Mouse (Mus musculus) retina, embryonic 14.5 days (tissue): ENCODE measurements at regions not wholly inside any gene's neighbourhood (a gene's known extent, or its start where the extent isn't known, plus 50 kb on each side); places are given as distances from the start of the nearest gene placed in this dataset.

Source experiments
- DNase-seq: peaks from one replicate; pipeline ENCODE4 v3.0.0-alpha.2; 2015; ENCODE audit warnings: low spot score

DNA sequence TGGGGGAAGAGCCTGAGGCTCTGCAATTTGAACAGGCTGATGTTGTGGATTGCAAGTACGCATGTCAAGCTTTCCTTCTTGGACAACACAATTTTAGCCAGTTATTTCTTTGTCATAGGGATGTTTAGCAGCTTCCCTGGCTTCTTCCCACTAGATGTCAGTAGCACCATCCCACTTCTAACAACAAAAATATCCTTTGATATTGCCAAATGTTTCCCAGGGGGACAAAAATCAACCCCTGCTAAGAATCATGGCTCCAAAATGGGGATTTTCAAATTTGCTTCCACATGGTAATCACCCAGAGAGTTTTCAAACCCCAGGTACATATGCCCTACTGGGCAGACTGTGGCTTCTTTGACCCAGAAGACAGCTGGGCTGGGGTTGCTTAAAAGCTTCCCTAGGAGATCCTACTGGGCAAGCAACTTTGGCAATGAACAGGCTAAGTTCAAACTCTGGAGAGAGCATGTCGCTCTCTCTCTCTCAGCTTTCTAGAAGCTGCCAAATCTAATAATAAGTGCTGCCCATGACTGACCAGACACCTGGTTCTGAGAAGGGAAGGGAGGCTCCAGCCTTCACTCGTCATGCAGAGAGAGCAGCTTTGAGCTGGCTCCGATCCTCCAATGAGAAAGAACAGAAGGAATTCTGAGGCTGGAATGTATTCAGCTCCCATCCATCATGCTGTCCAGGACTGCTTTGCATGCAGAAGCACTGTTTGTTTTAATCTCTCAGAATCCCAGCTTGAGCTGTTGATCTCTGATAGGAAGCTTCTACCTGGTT lies 157.2 kb upstream of the Ghitm start:
- DNase-seq: no peak

DNA sequence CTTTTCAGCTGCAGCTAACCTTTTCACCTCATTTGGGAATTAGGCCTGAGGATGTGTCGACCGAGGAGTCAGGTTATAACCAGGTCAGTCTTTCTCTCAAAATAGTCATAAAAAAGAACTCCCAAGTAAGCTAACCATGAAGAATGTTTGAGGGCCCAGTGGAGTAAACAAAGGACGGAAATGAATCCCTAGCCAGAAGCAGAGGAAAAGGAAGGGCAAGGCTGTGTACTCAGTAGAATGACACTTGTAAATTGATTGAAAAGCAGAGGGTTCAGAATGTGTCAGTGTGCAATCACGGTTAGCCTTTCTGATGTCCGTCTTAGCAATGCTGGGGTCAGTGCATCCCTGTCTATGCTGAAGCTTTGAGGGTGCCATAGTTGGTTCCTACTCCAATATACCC lies 149.3 kb upstream of the Ghitm start:
- no peak for DNase-seq

GRCm38 (mm10) chr14:37279356-37279755 lies 144.3 kb upstream of the Ghitm start:
- no peak for DNase-seq

DNA sequence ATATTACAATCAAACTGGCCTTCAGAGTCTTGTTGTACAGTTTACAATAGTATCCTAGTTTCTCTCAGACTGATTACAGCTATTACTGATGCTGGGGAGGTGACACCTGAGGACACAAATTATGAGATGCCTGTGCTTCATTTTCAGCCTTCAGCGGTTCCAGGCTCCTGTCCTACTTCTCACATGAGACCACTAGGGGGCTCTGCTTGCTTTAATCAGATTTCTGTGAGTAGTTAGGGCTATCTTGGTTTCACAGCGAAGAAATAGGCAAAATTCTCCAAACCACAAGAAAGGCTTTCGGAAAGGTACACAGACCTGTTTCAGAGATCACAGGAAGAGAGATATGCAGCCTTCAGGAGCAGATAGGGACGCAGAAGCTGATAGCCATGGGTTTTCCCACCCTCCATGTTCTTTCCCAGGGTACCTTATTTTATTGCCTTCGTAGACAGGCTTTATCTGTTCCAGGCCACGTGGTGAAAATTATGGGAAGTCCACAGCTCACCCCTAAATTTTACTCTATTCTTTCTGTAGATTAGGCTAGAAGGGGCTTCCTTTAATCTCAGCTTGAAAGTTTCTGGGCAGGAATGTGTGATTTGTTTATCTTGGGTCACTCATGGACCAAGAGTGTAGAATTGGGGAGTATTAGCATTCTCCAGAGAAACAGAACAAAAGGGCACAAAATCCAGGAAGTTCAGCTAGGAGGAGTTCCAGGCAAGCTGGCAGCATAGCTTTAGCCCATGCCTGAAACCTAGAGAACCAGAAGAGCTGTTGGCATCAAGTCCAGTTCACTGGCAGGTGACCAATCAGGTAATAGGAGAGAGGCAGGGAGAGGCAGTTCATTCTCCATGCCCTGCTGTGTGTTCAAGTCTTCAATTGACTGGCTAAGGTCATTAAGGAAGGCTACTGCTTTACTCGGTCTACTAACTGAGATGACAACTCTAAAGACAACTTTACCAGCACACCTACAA lies 141.9 kb upstream of the Ghitm start:
- DNase-seq: peak; percentile 74

DNA sequence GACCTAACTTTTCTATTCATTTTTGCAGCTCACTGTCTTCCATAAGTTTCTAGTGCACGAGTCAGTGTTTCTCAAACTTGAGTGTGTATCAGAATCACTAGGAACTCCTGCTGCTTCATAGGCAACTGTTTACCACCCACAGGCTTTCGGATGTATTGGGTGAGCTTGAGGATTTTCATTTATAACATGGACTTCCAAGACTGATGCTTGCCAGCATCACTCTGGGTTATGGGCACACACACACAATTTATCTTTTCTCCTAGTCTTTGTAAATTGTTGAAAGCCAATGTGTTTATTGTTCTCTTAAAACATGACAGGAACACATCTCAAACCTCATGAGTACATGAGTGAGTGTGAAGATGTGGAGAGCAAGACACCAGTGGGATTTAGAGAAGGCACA lies 137.0 kb upstream of the Ghitm start:
- no peak for DNase-seq

DNA sequence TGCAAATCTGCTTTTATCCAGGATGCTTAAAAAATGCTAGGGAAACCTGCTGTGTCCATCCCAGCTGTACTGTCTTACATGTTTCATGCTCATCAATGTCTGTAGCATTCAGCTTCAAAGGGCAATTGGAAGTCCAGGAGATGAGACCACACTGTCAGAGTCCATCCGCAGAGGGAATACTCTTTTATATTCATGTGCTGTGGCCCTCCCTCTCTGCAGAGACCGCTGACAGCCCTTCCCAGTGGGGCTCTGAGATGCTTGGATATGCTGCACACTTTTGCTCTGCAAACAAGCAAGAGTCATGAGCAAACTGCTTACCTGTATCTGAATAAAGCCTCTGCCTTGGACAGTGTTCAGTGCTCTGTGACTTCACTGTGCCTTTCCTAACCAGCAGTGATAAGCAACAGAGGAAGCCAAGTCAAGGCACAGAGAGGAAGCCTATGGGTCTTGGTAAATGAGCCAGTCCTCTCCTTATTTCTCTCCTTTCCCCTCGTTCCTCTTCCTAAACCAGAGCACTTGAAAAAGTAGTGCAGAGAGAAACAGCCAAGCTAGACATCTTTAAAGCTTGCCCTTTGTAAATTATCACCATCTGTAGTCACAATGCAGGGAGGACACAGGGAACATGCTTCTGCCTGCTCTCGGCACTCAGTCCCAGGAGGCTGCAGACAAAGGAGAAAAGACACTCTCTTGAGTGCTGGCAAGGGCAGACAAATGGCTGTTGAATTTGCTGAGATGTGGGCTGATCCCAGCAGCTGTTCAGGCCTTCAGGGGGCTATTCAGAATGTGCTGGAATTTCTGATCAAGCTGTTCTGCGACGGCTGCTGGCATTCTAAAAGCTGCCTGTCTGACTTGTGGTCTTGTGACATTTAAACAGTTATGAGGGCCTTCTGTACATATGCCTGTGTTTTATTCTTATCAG lies 136.2 kb upstream of the Ghitm start:
- DNase-seq: peak; percentile 41

DNA sequence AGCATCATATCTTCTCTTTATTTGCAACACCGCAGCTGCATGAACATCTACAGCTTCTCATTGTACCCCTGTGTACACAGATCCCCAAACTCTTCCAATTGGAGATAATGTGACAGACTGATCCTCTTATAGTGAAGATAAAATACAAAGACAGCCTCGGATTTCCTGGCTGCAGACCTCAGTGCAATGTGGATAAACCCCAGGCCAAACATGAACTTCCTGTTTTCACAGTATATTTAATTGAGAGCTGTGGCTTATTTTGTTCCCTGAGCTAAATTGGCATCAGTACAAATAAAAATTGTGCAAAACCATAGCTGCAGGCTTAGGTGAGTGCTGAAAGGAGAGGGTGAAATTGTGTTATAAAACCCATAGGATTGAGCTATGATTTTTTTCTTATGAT lies 134.8 kb upstream of the Ghitm start:
- no peak for DNase-seq

DNA sequence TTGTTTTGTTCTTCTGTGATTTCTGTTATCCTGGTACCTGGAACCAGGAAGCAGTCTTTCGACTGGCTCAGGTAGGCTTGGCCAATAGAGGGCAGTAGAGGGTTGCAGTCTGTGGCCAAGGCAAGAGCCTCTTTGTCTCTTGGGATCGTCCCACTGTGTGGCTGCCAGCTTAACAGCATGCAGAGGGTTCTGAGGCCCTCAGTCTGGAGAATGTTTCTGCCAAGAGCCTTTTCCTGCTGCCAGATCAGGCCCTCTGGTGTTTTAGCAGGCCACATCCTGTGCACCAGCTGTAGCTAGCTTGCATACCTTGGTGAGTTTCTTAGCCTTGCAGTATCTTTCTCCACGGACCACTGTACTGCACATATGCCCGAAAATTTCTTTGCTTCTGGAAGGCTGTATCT lies 103.6 kb upstream of the Ghitm start:
- DNase-seq: peak; percentile 84

- no peak for DNase-seq
Measured at GRCm38 (mm10) chr14:37237191-37237590, 102.1 kb upstream of the Ghitm start.

GRCm38 (mm10) chr14:37208256-37208655 lies 73.2 kb upstream of the Ghitm start:
- DNase-seq: no peak

- peak; percentile 8 for DNase-seq
Measured at GRCm38 (mm10) chr14:37189795-37190194, 54.7 kb upstream of the Ghitm start.
